Mouse (Mus musculus): ENCODE data around the gene Rbpms2. TPM values are rescaled to one million over a fixed set of nuclear protein-coding genes. Genes with fewer than 3 reads are reported as not detected.

The Rbpms2 gene
- polyA plus RNA-seq, 1 experiment from 2014 or later, result 3.2 TPM

DNA sequence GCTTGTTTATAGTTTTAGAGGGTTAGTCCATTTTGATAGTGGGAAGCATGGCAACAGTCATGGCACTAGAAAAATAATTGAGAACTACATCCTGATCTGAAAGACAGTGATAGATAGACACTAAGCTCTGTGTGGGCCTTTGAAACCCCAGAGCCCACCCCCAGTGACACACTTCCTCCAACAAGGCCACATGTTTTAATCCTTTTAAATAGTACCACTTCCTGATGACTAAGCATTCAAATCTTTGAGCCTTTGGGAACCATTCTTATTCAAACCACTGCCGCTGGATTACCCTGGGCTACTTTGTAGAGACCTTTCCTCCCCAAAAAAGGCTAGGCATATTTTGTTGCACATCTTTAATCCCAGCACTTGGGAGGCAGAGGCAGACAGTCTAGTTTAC is 6.3 kb downstream of the Rbpms2 start:
- no peak overlapping the region for H3K27ac ChIP-seq (ENCODE audit: low read length)
- H3K36me3 ChIP-seq (ENCODE audit: control insufficient read depth, insufficient read depth), result no peaks in the 10 kb centered on the region
- H3K4me2 ChIP-seq (ENCODE audit: low read length), result no peak overlapping the region
- ATAC-seq, result no peak
- H3K4me1 ChIP-seq (replicated peaks; ENCODE audit: control insufficient read depth, insufficient read depth, low read length), result peaks cover 5% of the 10 kb centered on the region
- no peaks in the 10 kb centered on the region for H3K9me3 ChIP-seq (ENCODE audit: control insufficient read depth, low read length)
- WGBS, result 39% methylated on average over 1 of the region's 1 CpGs
- H3K4me3 ChIP-seq (replicated peaks; ENCODE audit: low read length), result no peak overlapping the region
- H3K9ac ChIP-seq (replicated peaks; ENCODE audit: low read depth, low read length), result no peak overlapping the region
- peaks cover 10% of the 10 kb centered on the region for H3K27me3 ChIP-seq (replicated peaks; ENCODE audit: control insufficient read depth, insufficient read depth, low read length)

DNA sequence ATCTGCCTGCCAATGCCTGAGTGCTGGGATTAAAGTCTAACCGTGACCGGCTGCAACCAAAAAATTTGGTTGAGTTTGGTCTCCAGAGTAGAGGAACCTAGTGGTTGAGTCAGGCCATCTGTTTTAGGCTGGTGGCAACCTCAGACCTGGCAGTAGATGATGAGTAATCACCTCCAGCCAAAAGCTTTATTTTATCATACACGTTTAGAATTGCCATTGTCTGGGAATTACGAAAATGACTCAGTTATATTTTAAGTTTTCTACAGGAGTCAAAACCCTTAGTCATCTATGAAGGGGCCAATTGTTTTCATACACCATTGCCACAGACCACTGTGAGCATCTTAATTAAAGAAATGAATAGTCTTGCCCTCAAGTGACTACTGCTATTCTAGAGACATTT is 7.5 kb downstream of the Rbpms2 start:
- H3K4me3 ChIP-seq (replicated peaks; ENCODE audit: low read length), result no peak overlapping the region
- no peak overlapping the region for H3K9ac ChIP-seq (replicated peaks; ENCODE audit: low read depth, low read length)
- no peak for ATAC-seq
- peaks cover 4% of the 10 kb centered on the region for H3K27me3 ChIP-seq (replicated peaks; ENCODE audit: control insufficient read depth, insufficient read depth, low read length)
- H3K4me1 ChIP-seq (replicated peaks; ENCODE audit: control insufficient read depth, insufficient read depth, low read length), result no peaks in the 10 kb centered on the region
- 86% methylated on average over 4 of the region's 4 CpGs for WGBS
- no peaks in the 10 kb centered on the region for H3K36me3 ChIP-seq (ENCODE audit: control insufficient read depth, insufficient read depth)
- H3K4me2 ChIP-seq (ENCODE audit: low read length), result no peak overlapping the region
- H3K9me3 ChIP-seq (ENCODE audit: control insufficient read depth, low read length), result no peaks in the 10 kb centered on the region
- H3K27ac ChIP-seq (ENCODE audit: low read length), result no peak overlapping the region

DNA sequence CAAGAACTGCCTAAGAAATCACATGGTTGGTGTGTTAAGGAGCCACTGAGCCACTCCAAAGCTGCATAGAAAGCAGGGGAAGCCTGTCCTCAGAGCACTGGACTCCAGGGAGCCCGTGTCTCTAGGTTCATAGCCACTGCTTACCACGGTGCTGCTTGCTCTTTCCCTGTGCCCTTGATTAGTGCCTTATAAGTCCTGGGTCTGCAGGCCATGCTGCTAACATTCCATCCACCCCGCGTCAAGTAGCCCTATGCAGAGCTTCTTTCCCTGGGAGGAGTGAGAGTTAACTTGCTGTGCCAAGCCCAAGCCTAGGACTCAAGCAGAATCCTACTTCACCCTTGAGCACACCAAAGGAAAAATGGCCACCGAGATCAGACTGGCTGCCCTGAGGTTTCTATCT is 9.6 kb downstream of the Rbpms2 start:
- Histone ChIP-seq H3K9me3 (ENCODE audit: control insufficient read depth, low read length) (no peaks in the 10 kb centered on the region), H3K4me1 (replicated peaks; ENCODE audit: control insufficient read depth, insufficient read depth, low read length) (no peaks in the 10 kb centered on the region), H3K9ac (replicated peaks; ENCODE audit: low read depth, low read length) (no peak overlapping the region), H3K27me3 (replicated peaks; ENCODE audit: control insufficient read depth, insufficient read depth, low read length) (no peaks in the 10 kb centered on the region), H3K4me3 (replicated peaks; ENCODE audit: low read length) (no peak overlapping the region), H3K4me2 (ENCODE audit: low read length) (no peak overlapping the region), H3K36me3 (ENCODE audit: control insufficient read depth, insufficient read depth) (no peaks in the 10 kb centered on the region), H3K27ac (ENCODE audit: low read length) (no peak overlapping the region)
- ATAC-seq, result no peak
- WGBS, result 58% methylated on average over 5 of the region's 5 CpGs

DNA sequence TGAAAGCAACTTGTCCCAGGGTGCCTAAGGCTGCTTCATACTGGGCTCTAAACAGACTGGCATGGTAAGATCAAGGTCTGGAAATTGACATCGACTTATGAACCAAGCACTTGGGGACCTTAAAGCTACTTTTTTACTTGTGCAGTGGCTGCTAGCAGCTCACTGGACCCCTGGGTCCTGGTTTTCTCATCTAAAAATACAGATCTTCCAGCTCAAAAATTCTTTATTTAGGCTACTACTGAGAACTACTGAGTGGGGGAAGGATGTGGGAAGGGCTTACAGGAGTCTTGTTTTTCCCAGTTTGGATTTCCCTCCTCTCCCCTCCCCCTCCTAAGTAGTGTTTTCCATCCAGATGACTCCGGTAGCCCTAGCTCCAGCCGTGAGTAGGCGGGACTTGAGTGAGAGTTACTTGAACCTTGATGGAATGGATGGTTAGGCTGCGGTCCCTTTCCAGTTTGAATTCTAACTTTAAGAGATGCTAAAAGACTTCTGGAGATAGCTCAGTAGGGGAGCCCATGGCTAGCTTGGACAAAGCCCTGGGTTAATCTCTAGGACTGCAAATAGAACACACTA is 11.5 kb downstream of the Rbpms2 start:
- H3K9me3 ChIP-seq (ENCODE audit: control insufficient read depth, low read length), result no peaks in the 10 kb centered on the region
- H3K27ac ChIP-seq (ENCODE audit: low read length), result no peak overlapping the region
- no peak overlapping the region for H3K9ac ChIP-seq (replicated peaks; ENCODE audit: low read depth, low read length)
- H3K4me2 ChIP-seq (ENCODE audit: low read length), result no peak overlapping the region
- 7% methylated on average over 5 of the region's 5 CpGs for WGBS
- H3K4me1 ChIP-seq (replicated peaks; ENCODE audit: control insufficient read depth, insufficient read depth, low read length), result no peaks in the 10 kb centered on the region
- no peaks in the 10 kb centered on the region for H3K36me3 ChIP-seq (ENCODE audit: control insufficient read depth, insufficient read depth)
- no peak for ATAC-seq
- no peaks in the 10 kb centered on the region for H3K27me3 ChIP-seq (replicated peaks; ENCODE audit: control insufficient read depth, insufficient read depth, low read length)
- H3K4me3 ChIP-seq (replicated peaks; ENCODE audit: low read length), result no peak overlapping the region

DNA sequence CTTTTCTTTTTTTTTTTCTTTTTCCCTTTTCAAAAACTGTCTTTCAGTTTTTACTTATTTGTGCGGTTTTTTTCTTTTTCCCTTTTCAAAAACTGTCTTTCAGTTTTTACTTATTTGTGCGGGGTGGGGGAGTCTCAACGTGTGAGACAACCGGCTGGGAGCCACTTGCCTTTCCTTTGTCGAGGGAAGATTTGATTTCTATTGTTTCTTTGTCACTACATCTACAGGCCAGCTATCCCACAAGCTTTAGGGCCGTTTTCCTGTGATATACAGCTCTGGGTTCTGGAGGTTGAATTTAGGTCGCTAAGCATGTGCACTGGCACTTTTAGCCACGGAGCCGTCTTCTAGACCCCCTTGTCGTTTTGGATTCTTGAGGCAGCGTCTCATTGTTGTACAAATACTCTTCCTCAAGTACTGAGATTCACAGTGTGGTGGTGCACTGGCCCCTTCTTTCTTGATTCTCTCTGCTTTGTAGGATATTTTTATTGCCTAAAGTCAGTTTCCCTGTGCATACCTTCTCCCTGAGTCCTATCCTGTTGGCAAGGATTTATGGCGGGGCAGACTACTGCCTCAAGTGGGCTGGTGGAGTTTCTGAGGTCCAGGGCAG is 12.1 kb downstream of the Rbpms2 start:
- no peak overlapping the region for H3K4me3 ChIP-seq (replicated peaks; ENCODE audit: low read length)
- no peaks in the 10 kb centered on the region for H3K36me3 ChIP-seq (ENCODE audit: control insufficient read depth, insufficient read depth)
- no peak overlapping the region for H3K9ac ChIP-seq (replicated peaks; ENCODE audit: low read depth, low read length)
- H3K9me3 ChIP-seq (ENCODE audit: control insufficient read depth, low read length), result no peaks in the 10 kb centered on the region
- no peaks in the 10 kb centered on the region for H3K27me3 ChIP-seq (replicated peaks; ENCODE audit: control insufficient read depth, insufficient read depth, low read length)
- no peak for ATAC-seq
- no peaks in the 10 kb centered on the region for H3K4me1 ChIP-seq (replicated peaks; ENCODE audit: control insufficient read depth, insufficient read depth, low read length)
- no peak overlapping the region for H3K27ac ChIP-seq (ENCODE audit: low read length)
- no peak overlapping the region for H3K4me2 ChIP-seq (ENCODE audit: low read length)
- 9% methylated on average over 12 of the region's 12 CpGs for WGBS

DNA sequence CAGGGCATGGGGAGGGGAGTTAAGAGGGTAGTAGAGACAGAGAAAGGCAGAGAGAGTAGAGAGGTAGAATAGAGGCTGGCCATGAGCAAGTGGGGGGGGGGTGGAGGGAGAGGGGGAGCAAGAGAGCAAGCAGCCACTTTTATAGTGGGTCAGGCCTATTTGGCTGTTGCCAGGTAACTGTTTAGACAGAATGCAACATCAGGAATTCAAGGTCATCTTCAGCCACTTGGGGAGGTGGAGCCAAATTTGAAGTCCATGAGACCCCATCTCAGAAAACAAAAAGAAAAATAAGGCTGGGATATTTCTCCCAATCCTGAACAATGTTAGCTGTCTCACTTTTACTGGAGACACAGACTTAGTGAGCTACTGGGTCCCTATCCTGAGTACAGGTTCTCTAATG is 13.1 kb downstream of the Rbpms2 start:
- ATAC-seq, result no peak
- no peaks in the 10 kb centered on the region for H3K9me3 ChIP-seq (ENCODE audit: control insufficient read depth, low read length)
- no peak overlapping the region for H3K27ac ChIP-seq (ENCODE audit: low read length)
- no peak overlapping the region for H3K4me3 ChIP-seq (replicated peaks; ENCODE audit: low read length)
- no peaks in the 10 kb centered on the region for H3K4me1 ChIP-seq (replicated peaks; ENCODE audit: control insufficient read depth, insufficient read depth, low read length)
- H3K36me3 ChIP-seq (ENCODE audit: control insufficient read depth, insufficient read depth), result no peaks in the 10 kb centered on the region
- no peak overlapping the region for H3K4me2 ChIP-seq (ENCODE audit: low read length)
- no peak overlapping the region for H3K9ac ChIP-seq (replicated peaks; ENCODE audit: low read depth, low read length)
- no peaks in the 10 kb centered on the region for H3K27me3 ChIP-seq (replicated peaks; ENCODE audit: control insufficient read depth, insufficient read depth, low read length)

DNA sequence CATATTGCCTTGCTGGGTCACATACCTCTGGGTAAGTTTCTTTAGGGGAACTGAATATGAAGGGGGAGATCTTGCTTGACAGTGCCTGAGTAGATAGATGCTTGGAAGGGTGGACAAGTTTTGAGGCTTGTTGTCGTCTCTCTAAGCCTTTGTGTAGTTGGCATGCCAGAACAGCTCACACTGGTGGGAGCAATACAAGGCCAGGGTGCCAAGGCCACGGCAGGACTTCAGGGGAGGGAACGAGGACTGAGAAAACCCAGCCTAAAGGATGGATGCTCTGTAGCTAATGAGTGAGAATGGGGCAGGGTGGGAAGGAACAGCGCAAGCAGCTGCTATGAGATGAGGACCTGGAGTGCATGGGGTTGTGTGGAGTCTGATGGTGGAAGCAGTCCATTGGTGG is 15.5 kb downstream of the Rbpms2 start:
- no peak overlapping the region for H3K4me2 ChIP-seq (ENCODE audit: low read length)
- H3K27me3 ChIP-seq (replicated peaks; ENCODE audit: control insufficient read depth, insufficient read depth, low read length), result no peaks in the 10 kb centered on the region
- no peaks in the 10 kb centered on the region for H3K9me3 ChIP-seq (ENCODE audit: control insufficient read depth, low read length)
- 92% methylated on average over 4 of the region's 4 CpGs for WGBS
- no peak overlapping the region for H3K27ac ChIP-seq (ENCODE audit: low read length)
- no peaks in the 10 kb centered on the region for H3K36me3 ChIP-seq (ENCODE audit: control insufficient read depth, insufficient read depth)
- H3K4me1 ChIP-seq (replicated peaks; ENCODE audit: control insufficient read depth, insufficient read depth, low read length), result no peaks in the 10 kb centered on the region
- no peak overlapping the region for H3K4me3 ChIP-seq (replicated peaks; ENCODE audit: low read length)
- no peak overlapping the region for H3K9ac ChIP-seq (replicated peaks; ENCODE audit: low read depth, low read length)
- ATAC-seq, result no peak

DNA sequence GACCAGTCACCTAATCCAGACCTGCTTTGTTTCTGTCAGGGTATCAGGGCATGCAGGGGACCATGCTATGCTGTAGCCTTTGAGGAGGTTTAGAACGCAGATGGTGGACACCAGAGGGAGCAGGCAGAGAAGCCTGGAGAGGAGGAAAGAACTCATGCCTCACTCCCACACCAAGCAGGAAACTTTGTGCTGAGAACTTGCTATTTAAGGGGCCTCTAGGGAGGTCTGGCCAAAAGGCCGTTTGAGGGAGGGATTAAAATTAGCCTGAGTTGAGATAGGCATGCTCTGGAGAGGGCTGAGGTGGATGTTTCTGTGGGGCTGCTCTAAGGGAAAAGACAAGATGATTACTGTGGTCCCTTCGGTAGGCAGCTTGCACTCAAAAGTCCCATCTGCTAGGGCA is 16.5 kb downstream of the Rbpms2 start:
- Histone ChIP-seq H3K27ac (ENCODE audit: low read length) (no peak overlapping the region), H3K4me1 (replicated peaks; ENCODE audit: control insufficient read depth, insufficient read depth, low read length) (no peaks in the 10 kb centered on the region), H3K9me3 (ENCODE audit: control insufficient read depth, low read length) (no peaks in the 10 kb centered on the region), H3K4me2 (ENCODE audit: low read length) (no peak overlapping the region), H3K4me3 (replicated peaks; ENCODE audit: low read length) (no peak overlapping the region), H3K9ac (replicated peaks; ENCODE audit: low read depth, low read length) (no peak overlapping the region), H3K36me3 (ENCODE audit: control insufficient read depth, insufficient read depth) (no peaks in the 10 kb centered on the region), H3K27me3 (replicated peaks; ENCODE audit: control insufficient read depth, insufficient read depth, low read length) (no peaks in the 10 kb centered on the region)
- WGBS, result 55% methylated on average over 3 of the region's 3 CpGs
- ATAC-seq, result no peak

DNA sequence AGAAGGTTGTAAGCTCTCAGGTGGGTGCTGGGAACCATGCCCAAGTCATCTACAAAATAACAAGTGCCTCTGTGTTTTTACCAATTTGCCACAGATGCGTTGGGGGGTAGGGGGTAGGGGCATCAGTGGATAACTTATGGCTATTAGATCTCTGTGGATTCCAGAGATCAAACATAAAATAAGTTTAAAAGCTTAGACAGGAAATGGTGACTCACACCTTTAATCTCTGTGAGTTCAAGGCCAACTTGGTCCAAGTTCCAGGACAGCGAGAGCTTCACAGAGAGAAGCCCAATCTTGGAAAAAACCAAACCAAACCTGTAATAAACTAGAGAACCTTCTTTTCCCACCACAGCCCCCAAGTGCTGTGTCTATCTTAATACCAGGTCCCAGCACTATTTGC is 17.3 kb downstream of the Rbpms2 start:
- no peaks in the 10 kb centered on the region for H3K36me3 ChIP-seq (ENCODE audit: control insufficient read depth, insufficient read depth)
- no peak for ATAC-seq
- H3K4me1 ChIP-seq (replicated peaks; ENCODE audit: control insufficient read depth, insufficient read depth, low read length), result no peaks in the 10 kb centered on the region
- H3K4me2 ChIP-seq (ENCODE audit: low read length), result no peak overlapping the region
- H3K9me3 ChIP-seq (ENCODE audit: control insufficient read depth, low read length), result no peaks in the 10 kb centered on the region
- H3K9ac ChIP-seq (replicated peaks; ENCODE audit: low read depth, low read length), result no peak overlapping the region
- WGBS, result 90% methylated on average over 2 of the region's 2 CpGs
- H3K4me3 ChIP-seq (replicated peaks; ENCODE audit: low read length), result no peak overlapping the region
- no peaks in the 10 kb centered on the region for H3K27me3 ChIP-seq (replicated peaks; ENCODE audit: control insufficient read depth, insufficient read depth, low read length)
- no peak overlapping the region for H3K27ac ChIP-seq (ENCODE audit: low read length)

DNA sequence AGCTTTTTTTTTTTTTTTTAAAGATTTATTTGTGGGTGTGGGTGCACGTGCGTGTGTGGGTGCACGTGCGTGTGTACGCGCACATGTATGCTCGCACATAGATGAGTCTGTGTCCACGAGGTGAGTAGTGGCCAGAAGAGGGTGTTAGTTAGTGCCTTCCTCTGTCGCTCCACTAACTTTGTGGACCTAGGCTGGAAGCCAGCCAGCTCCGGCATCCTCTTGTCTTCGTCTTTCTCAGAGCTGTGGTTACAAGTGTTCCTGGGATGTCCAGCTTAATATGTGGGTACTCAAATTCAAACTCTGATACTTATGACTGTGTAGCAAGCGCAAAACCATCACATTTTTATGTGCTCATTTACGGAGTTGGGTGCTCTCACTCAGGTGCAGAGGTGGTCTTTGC is 19.3 kb downstream of the Rbpms2 start:
- no peaks in the 10 kb centered on the region for H3K27me3 ChIP-seq (replicated peaks; ENCODE audit: control insufficient read depth, insufficient read depth, low read length)
- no peak for ATAC-seq
- 95% methylated on average over 13 of the region's 13 CpGs for WGBS
- no peaks in the 10 kb centered on the region for H3K9me3 ChIP-seq (ENCODE audit: control insufficient read depth, low read length)
- H3K9ac ChIP-seq (replicated peaks; ENCODE audit: low read depth, low read length), result no peak overlapping the region
- H3K4me3 ChIP-seq (replicated peaks; ENCODE audit: low read length), result no peak overlapping the region
- H3K36me3 ChIP-seq (ENCODE audit: control insufficient read depth, insufficient read depth), result no peaks in the 10 kb centered on the region
- H3K4me2 ChIP-seq (ENCODE audit: low read length), result no peak overlapping the region
- H3K4me1 ChIP-seq (replicated peaks; ENCODE audit: control insufficient read depth, insufficient read depth, low read length), result no peaks in the 10 kb centered on the region
- H3K27ac ChIP-seq (ENCODE audit: low read length), result no peak overlapping the region
